Mouse (Mus musculus) erythroblast, embryonic 14.5 days (primary cell): ENCODE results near the gene Ube2n. TPM values are rescaled to one million over a fixed set of nuclear protein-coding genes. Genes with fewer than 3 reads are reported as not detected.

ENCODE experiments used
- H3K27me3 ChIP-seq: 2 replicates; pipeline ENCODE4 v1.6.1; 2012; ENCODE audit warnings: inconsistent platforms; ENCODE audit not compliant: control insufficient read depth
- H3K36me3 ChIP-seq: 2 replicates; pipeline ENCODE4 v1.6.1; 2012; ENCODE audit warnings: mild to moderate bottlenecking, inconsistent platforms; ENCODE audit not compliant: control insufficient read depth
- H3K4me1 ChIP-seq: 2 replicates; pipeline ENCODE4 v1.6.1; 2012; ENCODE audit warnings: inconsistent platforms; ENCODE audit not compliant: control insufficient read depth
- H3K4me3 ChIP-seq: replicated peaks from 2 replicates; pipeline ENCODE3; 2012; ENCODE audit warnings: moderate library complexity, mild to moderate bottlenecking, inconsistent platforms
- H3K9me3 ChIP-seq: 2 replicates; pipeline ENCODE4 v1.6.1; 2012; ENCODE audit warnings: low read length, inconsistent platforms, mixed read lengths; ENCODE audit not compliant: control insufficient read depth
- GATA1 ChIP-seq: IDR thresholded peaks from 2 replicates; pipeline ENCODE4 v1.6.1; 2012; ENCODE audit warnings: low read length, inconsistent platforms, mixed read lengths
- TAL1 ChIP-seq: IDR thresholded peaks from 3 replicates; pipeline ENCODE4 v1.6.1; 2012; ENCODE audit warnings: low read length, inconsistent platforms, mixed read lengths
- polyA plus RNA-seq: library from polyadenylated mRNA; stranded (reverse); fragments of >175 nt; gene quantifications from 2 replicates; pipeline ENCODE4 v1.2.3, GENCODE M21; 2012

Ube2n gene
- polyA plus RNA-seq, 1 experiment = 6.9 TPM

DNA sequence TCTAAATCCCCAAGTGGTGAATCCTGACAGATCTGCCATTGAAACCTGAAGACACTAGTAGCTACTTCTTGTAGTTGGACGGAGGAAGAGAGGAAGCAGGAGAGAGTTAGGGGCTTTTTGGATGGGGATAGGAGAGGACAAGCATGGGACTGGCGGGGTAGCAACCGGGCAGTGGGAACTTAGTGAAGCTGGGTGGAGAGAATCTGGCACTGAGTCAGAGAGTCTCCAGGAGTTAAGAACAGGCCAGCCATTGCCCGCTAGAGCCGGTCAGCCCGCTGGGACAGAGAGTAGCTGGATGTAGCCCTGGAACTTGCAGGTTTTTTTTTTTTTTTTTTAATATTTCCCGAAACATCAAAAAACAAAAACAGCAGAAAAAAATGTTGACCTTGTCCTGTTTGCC lies 18.4 kb downstream of the Ube2n start:
- H3K4me1 ChIP-seq = peaks cover 42% of the 10 kb centered on the region
- H3K27me3 ChIP-seq = no peaks in the 10 kb centered on the region

DNA sequence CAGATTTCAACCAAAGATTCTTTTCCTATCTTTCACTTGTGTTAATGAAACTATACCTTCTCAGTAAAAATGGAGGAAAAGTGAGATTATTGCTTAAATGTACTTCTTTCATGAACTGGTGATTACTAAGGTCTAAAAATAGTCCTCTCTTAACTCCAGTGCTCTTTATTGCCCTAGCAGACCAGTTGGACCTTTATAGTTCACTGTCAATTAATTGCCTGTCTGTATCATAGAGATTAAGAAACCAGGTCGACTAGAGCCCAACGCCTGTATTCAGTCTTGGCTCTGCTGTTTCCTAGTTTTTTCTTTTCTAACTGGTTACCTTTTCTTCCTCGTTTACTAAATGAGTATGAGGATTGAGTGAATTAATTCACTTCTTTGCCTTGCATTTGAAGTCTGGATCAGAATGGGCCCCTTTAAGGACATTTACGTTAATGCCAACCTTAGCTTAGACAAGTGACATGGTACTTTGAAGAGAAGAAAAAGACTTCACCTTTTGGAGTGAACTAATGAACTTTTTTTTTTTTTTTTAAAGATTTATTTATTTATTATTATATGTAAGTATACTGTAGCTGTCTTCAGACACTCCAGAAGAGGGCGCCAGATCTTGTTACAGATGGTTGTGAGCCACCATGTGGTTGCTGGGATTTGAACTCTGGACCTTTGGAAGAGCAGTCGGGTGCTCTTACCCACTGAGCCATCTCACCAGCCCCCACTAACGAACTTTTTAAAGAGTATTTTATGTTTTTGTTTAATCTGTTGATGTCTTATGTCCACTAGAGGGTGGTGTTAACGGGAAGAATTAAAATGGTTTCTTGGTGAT lies 20.7 kb downstream of the Ube2n start:
- Histone ChIP-seq H3K27me3 (no peaks in the 10 kb centered on the region), H3K9me3 (no peaks in the 10 kb centered on the region), H3K36me3 (no peaks in the 10 kb centered on the region; the same call in none of the 2 replicates), H3K4me3 (no peak overlapping the region), H3K4me1 (peaks cover 51% of the 10 kb centered on the region)
- TF ChIP-seq TAL1 (no peak), GATA1 (no peak)

More for the DNA sequence above, 18.4 kb downstream of the Ube2n start:
- Histone ChIP-seq H3K9me3 (no peaks in the 10 kb centered on the region), H3K36me3 (no peaks in the 10 kb centered on the region), H3K4me3 (no peak overlapping the region)
- TF ChIP-seq GATA1 = no peak
- no peak for TF ChIP-seq TAL1

DNA sequence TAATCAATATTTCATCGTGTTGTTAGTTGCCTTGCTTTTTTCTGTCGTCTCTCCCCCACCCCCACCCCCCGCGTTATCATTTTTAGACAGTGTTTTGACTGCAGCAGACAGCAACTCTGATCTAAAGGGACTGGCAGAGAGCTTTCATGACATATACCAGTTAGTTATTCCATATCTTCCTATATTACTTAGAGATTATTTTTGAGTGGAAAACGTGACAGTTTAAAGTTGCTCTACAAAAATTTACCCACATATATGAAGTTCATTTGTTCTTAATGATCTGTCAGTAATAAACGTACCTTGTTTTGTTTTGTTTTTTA lies 21.2 kb downstream of the Ube2n start:
- Histone ChIP-seq H3K4me1 (peaks cover 50% of the 10 kb centered on the region), H3K4me3 (no peak overlapping the region)
- TF ChIP-seq TAL1 = no peak
- TF ChIP-seq GATA1 = no peak

DNA sequence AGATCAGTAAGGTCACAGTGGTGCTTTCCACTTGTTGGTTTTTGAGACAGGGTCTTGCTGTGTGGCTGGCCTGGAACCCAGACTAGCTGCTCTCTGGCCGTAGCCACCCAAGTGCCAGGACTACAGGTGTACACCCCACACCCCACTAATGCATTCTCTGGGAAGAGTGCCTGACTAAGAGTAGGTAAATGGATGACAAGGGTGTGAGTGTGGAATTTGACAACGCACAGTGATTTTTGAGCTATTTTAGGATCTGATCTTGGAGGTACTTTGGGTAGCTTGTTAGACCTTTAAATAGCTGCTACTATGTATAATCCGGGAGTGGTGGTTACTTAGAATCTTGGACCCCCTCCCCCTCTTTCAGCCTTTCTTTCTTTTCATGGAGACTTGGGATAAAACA lies 24.3 kb downstream of the Ube2n start:
- no peaks in the 10 kb centered on the region for H3K9me3 ChIP-seq
- H3K27me3 ChIP-seq = no peaks in the 10 kb centered on the region
- peaks cover 18% of the 10 kb centered on the region for H3K36me3 ChIP-seq
- no peak for TF ChIP-seq GATA1
- TF ChIP-seq TAL1 = no peak
- no peak overlapping the region for H3K4me3 ChIP-seq
- peaks cover 33% of the 10 kb centered on the region for H3K4me1 ChIP-seq

More for the DNA sequence above, 21.2 kb downstream of the Ube2n start:
- Histone ChIP-seq H3K27me3 (no peaks in the 10 kb centered on the region), H3K9me3 (no peaks in the 10 kb centered on the region), H3K36me3 (no peaks in the 10 kb centered on the region; the same call in none of the 2 replicates)

DNA sequence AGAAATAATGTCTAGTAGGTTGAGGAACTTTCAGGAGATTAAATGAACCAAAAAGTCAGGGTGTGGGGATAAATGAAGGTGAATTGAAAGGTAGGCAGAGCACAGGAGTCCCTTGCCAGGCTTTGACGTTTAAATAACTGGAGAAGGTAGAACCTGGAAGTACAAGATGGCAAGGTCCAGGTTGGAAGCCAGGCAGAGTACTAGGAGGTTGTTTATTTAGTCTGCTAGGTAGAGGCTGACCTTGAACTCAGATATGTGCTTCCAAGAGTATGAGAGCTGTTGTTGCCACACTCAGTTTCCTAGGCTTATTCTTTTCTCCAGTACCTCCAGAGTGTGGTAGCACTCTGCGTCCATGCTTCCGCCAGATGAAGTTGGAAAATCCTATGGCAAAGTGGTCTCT lies 24.9 kb downstream of the Ube2n start:
- Histone ChIP-seq H3K27me3 (no peaks in the 10 kb centered on the region), H3K9me3 (no peaks in the 10 kb centered on the region), H3K36me3 (peaks cover 24% of the 10 kb centered on the region), H3K4me1 (peaks cover 33% of the 10 kb centered on the region), H3K4me3 (no peak overlapping the region)
- TF ChIP-seq TAL1 = no peak
- TF ChIP-seq GATA1 = no peak

DNA sequence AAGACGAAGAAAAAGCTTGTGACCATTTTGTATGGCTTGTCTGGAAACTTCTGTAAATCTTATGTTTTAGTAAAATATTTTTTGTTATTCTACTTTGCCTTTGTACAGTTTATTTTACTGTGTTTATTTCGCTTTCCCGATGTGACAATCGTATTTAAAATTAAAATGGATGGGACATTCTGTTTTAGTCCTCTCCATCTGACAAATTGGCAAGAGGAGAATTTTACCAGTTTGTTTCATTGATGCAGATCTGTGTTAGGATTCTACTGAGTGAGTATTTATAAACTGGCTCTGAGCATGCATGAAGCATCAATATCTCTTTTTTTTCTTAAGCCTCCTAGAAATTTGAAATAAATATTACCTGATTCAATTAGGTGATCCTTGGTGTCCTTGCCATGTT lies 28.0 kb downstream of the Ube2n start:
- no peaks in the 10 kb centered on the region for H3K9me3 ChIP-seq
- TF ChIP-seq GATA1 = no peak
- TF ChIP-seq TAL1 = no peak
- peaks cover 54% of the 10 kb centered on the region for H3K36me3 ChIP-seq

DNA sequence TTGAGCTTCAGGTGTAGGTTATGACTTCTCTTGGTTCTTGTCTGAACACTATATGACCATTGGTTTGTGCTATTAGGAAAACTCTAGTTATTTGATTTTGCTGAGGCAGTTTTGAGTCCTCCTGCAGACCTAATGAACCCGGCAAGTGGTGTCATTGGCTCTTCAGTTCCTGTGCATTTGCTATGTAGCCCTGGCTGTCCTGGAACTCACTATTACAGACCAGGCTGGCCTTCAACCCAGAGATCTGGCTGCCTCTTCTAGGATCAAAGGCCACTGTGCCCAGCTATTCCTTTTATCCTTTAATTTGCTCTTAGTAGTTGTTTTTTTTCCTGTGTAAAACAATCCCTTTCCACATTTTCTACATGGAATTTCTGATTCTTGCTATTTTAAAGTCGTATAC lies 28.4 kb downstream of the Ube2n start:
- TF ChIP-seq TAL1 (no peak), GATA1 (no peak)
- Histone ChIP-seq H3K4me3 (no peak overlapping the region), H3K36me3 (peaks cover 59% of the 10 kb centered on the region), H3K4me1 (peaks cover 11% of the 10 kb centered on the region), H3K27me3 (no peaks in the 10 kb centered on the region), H3K9me3 (no peaks in the 10 kb centered on the region)

More for the DNA sequence above, 28.0 kb downstream of the Ube2n start:
- Histone ChIP-seq H3K27me3 (no peaks in the 10 kb centered on the region), H3K4me1 (peaks cover 15% of the 10 kb centered on the region), H3K4me3 (no peak overlapping the region)

DNA sequence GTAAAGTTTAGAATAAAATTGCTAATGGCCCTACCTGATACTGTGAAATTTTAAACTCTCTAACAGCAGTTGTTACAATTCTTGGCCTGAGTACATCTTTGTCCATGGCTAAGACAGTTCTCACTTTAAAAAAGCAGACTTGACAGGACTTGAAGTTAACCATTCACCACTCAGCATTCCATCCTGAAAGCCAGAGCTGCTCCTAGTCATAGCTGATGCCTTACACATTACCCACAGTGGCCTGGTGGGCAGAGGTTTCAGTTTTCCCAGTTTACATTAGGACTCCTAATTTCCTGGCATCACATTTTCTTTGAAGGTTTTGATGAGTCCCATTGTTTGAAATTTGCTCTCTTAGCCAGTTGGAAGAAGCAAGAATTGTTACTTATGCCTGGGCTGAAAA lies 29.1 kb downstream of the Ube2n start:
- H3K4me1 ChIP-seq = peaks cover 6% of the 10 kb centered on the region
- TF ChIP-seq TAL1 (no peak), GATA1 (no peak)
- H3K36me3 ChIP-seq = peaks cover 65% of the 10 kb centered on the region
- H3K4me3 ChIP-seq = no peak overlapping the region
- H3K9me3 ChIP-seq = no peaks in the 10 kb centered on the region
- H3K27me3 ChIP-seq = no peaks in the 10 kb centered on the region

DNA sequence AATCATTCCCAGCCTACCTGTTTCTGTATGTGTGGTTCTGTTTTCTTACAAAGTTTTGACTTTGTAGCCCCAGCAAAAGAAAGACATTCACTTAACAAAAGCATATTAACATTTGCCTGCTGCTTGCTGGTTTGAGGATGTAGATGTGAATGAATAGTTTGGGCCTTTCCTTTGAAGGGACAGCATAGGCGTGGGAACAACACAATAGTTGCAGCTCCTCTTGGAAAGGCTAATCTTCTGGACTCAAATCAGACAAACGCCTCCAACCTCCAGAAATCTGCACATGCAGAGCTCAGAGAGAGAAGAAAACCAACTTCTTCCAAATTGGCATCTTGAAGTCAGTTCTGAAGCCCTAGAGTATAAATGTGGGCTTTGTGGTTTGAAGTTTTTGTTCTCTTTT lies 29.7 kb downstream of the Ube2n start:
- no peaks in the 10 kb centered on the region for H3K9me3 ChIP-seq
- no peaks in the 10 kb centered on the region for H3K27me3 ChIP-seq
- no peak overlapping the region for H3K4me3 ChIP-seq
- TF ChIP-seq GATA1 (no peak), TAL1 (no peak)
- peaks cover 3% of the 10 kb centered on the region for H3K4me1 ChIP-seq
- peaks cover 72% of the 10 kb centered on the region for H3K36me3 ChIP-seq
